Mouse (Mus musculus) midbrain, embryonic 14.5 days (tissue): Measurements from ENCODE around the gene Plpp7. TPM values are rescaled to one million over a fixed set of nuclear protein-coding genes. Genes with fewer than 3 reads are reported as not detected.
A peak's percentile ranks its signal among the peaks of the same experiment; 100 is the strongest.

Experiments used
- ATAC-seq: fragments of 200-750 bp; cut with Nextera tagmentation; 2 replicates; pipeline ENCODE4 v1.8.0; 2017; ENCODE audit warnings: moderate number of reproducible peaks, moderate library complexity; ENCODE audit not compliant: low FRiP score, low TSS enrichment
- DNase-seq: peaks from one replicate; pipeline ENCODE4 v3.0.0-alpha.2; 2015
- H3K27ac ChIP-seq: fragments of 300-500 bp; sonication (generic); replicated peaks from 2 replicates; pipeline ENCODE4 v1.5.1; 2014; ENCODE audit warnings: mild to moderate bottlenecking, low read depth, low read length, moderate library complexity
- H3K27me3 ChIP-seq: fragments of 300-500 bp; sonication (generic); 2 replicates; pipeline ENCODE4 v1.6.1; 2014; ENCODE audit warnings: low read length, control low read depth, mixed read lengths; ENCODE audit not compliant: control insufficient read depth, insufficient read depth
- H3K36me3 ChIP-seq: fragments of 300-500 bp; sonication (generic); 2 replicates; pipeline ENCODE4 v1.6.1; 2014; ENCODE audit warnings: low read length, control low read depth; ENCODE audit not compliant: control insufficient read depth, insufficient read depth
- H3K4me1 ChIP-seq: fragments of 300-500 bp; sonication (generic); 2 replicates; pipeline ENCODE4 v1.6.1; 2014; ENCODE audit warnings: mild to moderate bottlenecking, antibody characterized with exemption, low read length, control low read depth; ENCODE audit not compliant: control insufficient read depth, insufficient read depth
- H3K4me2 ChIP-seq: fragments of 300-500 bp; sonication (generic); 2 replicates; pipeline ENCODE4 v1.6.1; 2014; ENCODE audit warnings: mild to moderate bottlenecking, low read length, moderate library complexity
- H3K4me3 ChIP-seq: fragments of 300-500 bp; sonication (generic); replicated peaks from 2 replicates; pipeline ENCODE4 v1.5.1; 2014; ENCODE audit warnings: low read depth, low read length
- H3K9ac ChIP-seq: fragments of 300-500 bp; sonication (generic); replicated peaks from 2 replicates; pipeline ENCODE4 v1.6.1; 2014; ENCODE audit warnings: mild to moderate bottlenecking, low read length, moderate library complexity
- H3K9me3 ChIP-seq: fragments of 300-500 bp; sonication (generic); 2 replicates; pipeline ENCODE4 v1.6.1; 2016; ENCODE audit warnings: low read length, control low read depth, mixed read lengths; ENCODE audit not compliant: control insufficient read depth
- WGBS: fragments of 180-500 bp; shearing (Covaris S2); extraction: QIAGEN DNeasy Blood & Tissue Kit; methylation state at CpG from one replicate; pipeline ENCODE4 v1.1.7; 2014; 5-methylcytosine and 5-hydroxymethylcytosine counted together
- microRNA-seq: library from miRNA; unstranded; fragments of <30 nt; microRNA quantifications from one replicate; pipeline ENCODE4, GENCODE M21; 2016
- polyA plus RNA-seq: library from polyadenylated mRNA; unstranded; fragments of >200 nt; fragmentation: Nextera tagmentation; extraction: Ambion mirVana; gene quantifications from 2 replicates; pipeline ENCODE4 v1.2.1, GENCODE M21; 2014

Plpp7 gene
- polyA plus RNA-seq, 1 experiment from 2014 or later = 21.6 TPM

DNA sequence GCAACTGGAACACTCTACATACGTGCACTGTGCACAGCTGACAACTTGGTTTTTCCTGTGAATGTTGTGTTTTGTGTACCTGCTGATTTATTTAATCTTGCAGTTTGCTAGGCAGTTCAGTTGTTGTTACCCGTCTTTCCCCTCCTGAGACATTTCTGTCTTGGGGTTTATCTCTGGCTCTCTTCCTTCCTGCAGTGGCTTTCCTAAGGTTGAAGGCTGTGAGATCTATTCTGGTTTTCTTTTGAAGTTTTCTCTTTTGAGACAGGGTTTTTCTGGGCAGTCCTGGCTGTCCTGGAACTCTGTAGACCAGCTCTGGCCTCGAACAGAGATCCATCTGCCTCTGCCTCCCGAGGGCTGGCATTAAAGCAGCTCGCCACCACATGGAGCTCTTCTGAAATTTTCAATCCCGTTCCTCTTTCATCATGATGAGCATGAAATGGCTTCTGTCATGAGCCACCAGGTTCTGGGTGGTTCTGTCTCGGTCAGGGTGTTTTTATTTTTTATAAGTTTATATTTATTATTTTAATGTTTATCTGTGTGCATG lies 59.7 kb downstream of the Plpp7 start:
- H3K4me2 ChIP-seq = peak overlapping the region; percentile 100
- ATAC-seq = no peak
- no peaks in the 10 kb centered on the region for H3K9me3 ChIP-seq
- H3K36me3 ChIP-seq = no peaks in the 10 kb centered on the region
- no peaks in the 10 kb centered on the region for H3K27me3 ChIP-seq
- no peak for DNase-seq
- 26% methylated on average over 7 of the region's 7 CpGs for WGBS
- H3K4me1 ChIP-seq = peaks cover 78% of the 10 kb centered on the region
- H3K27ac ChIP-seq = peak overlapping the region; percentile 52; the same call in 1 of the 2 replicates
- 0 out of 2 replicates have a peak overlapping the region, but pooled peaks have one; percentile 100 for H3K9ac ChIP-seq
- no peak overlapping the region for H3K4me3 ChIP-seq

- Histone ChIP-seq H3K9ac (no peak overlapping the region), H3K4me1 (peaks cover 73% of the 10 kb centered on the region), H3K9me3 (no peaks in the 10 kb centered on the region), H3K36me3 (no peaks in the 10 kb centered on the region), H3K27ac (0 out of 2 replicates have a peak overlapping the region, but pooled peaks have one; percentile 37), H3K4me3 (no peak overlapping the region), H3K4me2 (peak overlapping the region; percentile 100), H3K27me3 (no peaks in the 10 kb centered on the region)
- 48% methylated on average over 6 of the region's 6 CpGs for WGBS
- DNase-seq (no peak), ATAC-seq (no peak)
Measured at GRCm38 (mm10) chr2:32155614-32156013, 60.3 kb downstream of the Plpp7 start.

DNA sequence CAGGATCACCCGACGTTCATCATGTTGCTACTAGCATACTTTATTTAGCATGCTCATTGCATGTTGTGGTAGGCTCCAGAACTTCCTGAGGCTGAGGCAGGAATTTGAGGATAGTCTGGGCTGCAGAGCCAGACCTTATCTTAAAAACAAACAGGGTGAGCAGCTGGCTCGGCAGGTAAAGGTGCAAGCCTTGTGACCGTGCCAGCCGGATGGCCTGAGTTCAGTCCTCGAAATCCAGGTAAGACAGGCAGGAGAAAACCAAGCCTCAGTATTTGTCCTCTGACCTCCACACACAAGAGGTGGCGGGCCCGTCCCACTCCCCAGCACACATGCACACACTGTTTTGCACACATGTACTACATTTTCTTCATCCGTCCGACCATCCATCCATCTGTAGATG lies 61.3 kb downstream of the Plpp7 start:
- no peaks in the 10 kb centered on the region for H3K27me3 ChIP-seq
- H3K27ac ChIP-seq = peak overlapping the region; percentile 70
- DNase-seq (no peak), ATAC-seq (no peak)
- H3K9ac ChIP-seq = no peak overlapping the region; the same call in 1 of the 2 replicates
- no peaks in the 10 kb centered on the region for H3K9me3 ChIP-seq
- peaks cover 72% of the 10 kb centered on the region for H3K4me1 ChIP-seq
- no peaks in the 10 kb centered on the region for H3K36me3 ChIP-seq
- no peak overlapping the region for H3K4me3 ChIP-seq
- 74% methylated on average over 10 of the region's 10 CpGs for WGBS
- H3K4me2 ChIP-seq = peak overlapping the region; percentile 36

GRCm38 (mm10) chr2:32157328-32157727 lies 62.0 kb downstream of the Plpp7 start:
- Histone ChIP-seq H3K27me3 (no peaks in the 10 kb centered on the region), H3K4me1 (peaks cover 70% of the 10 kb centered on the region), H3K4me2 (peak overlapping the region; percentile 36), H3K4me3 (no peak overlapping the region), H3K9ac (no peak overlapping the region; the same call in 1 of the 2 replicates), H3K27ac (peak overlapping the region; percentile 70), H3K36me3 (no peaks in the 10 kb centered on the region), H3K9me3 (no peaks in the 10 kb centered on the region)
- WGBS = 12% methylated on average over 4 of the region's 4 CpGs
- no peak for ATAC-seq
- no peak for DNase-seq

GRCm38 (mm10) chr2:32158616-32159239 lies 63.4 kb downstream of the Plpp7 start:
- Histone ChIP-seq H3K36me3 (no peaks in the 10 kb centered on the region), H3K4me2 (no peak overlapping the region), H3K27ac (no peak overlapping the region), H3K4me3 (no peak overlapping the region), H3K9ac (no peak overlapping the region), H3K9me3 (no peaks in the 10 kb centered on the region), H3K27me3 (no peaks in the 10 kb centered on the region), H3K4me1 (peaks cover 56% of the 10 kb centered on the region)
- ATAC-seq (no peak), DNase-seq (no peak)
- WGBS = 70% methylated on average over 12 of the region's 12 CpGs

Small RNA genes lying within 50 kb of the gene (microRNA-seq; reads per million reads assigned to microRNA genes)
- 0.73 reads per million for gene Mir7674

Other genes starting within 250 kb of the Plpp7 start
- gene Fibcd1, start 249.5 kb upstream of the Plpp7 start, polyA plus RNA-seq = 14.8 and 18.8 TPM in 2 replicates
- gene Lamc3, start 208.2 kb upstream of the Plpp7 start, polyA plus RNA-seq = 1.1 and 6.6 TPM in 2 replicates
- gene Aif1l, start 145.4 kb upstream of the Plpp7 start, polyA plus RNA-seq = 24.2 and 34.7 TPM in 2 replicates
- 48.2 and 59.9 TPM in 2 replicates for gene Nup214, start 121.1 kb upstream of the Plpp7 start, polyA plus RNA-seq
- gene Fam78a, start 10.7 kb upstream of the Plpp7 start, polyA plus RNA-seq = 0.50 and 0.59 TPM in 2 replicates
- gene Prrc2b, start 55.6 kb downstream of the Plpp7 start, polyA plus RNA-seq = 121 and 141 TPM in 2 replicates
- 28.3 and 33.2 TPM in 2 replicates for gene Pomt1, start 141.1 kb downstream of the Plpp7 start, polyA plus RNA-seq
- gene Uck1, start 164.6 kb downstream of the Plpp7 start, polyA plus RNA-seq = 89.6 and 96.1 TPM in 2 replicates
- 22.5 and 26.1 TPM in 2 replicates for gene Golga2, start 191.9 kb downstream of the Plpp7 start, polyA plus RNA-seq
- gene Swi5, start 192.5 kb downstream of the Plpp7 start, polyA plus RNA-seq = 169 and 339 TPM in 2 replicates